In genomic region chr16:52418568-52419158, GRCm38 (mm10) we compare ENCODE assay signal across 13 mouse cellular contexts. TPM values are rescaled to one million over a fixed set of nuclear protein-coding genes. Genes with fewer than 3 reads are reported as not detected.
DNase-seq lines count a peak whose midpoint lies in the region; ATAC-seq and TF ChIP-seq lines count a peak whose summit lies in the region.
"Had no signal": no experiment of that assay in that cellular context is flagged by ENCODE, and none has a peak within 500 bp of the region (broad histone marks: within the 10 kb centered on the region; RNA-seq: fewer than 3 reads in every experiment).

No protein-coding gene starts in this region.

- no peak overlapping the region for H3K9ac ChIP-seq in hindbrain, embryonic 11.5 days (ENCODE audit: low read depth, low read length)
- H3K9ac ChIP-seq: liver, embryonic 14.5 days had no signal

- H3K4me1 ChIP-seq in bone marrow macrophage, adult 2 months (ENCODE audit: control insufficient read depth, insufficient read depth, low read length), result peaks cover 20% of the 10 kb centered on the region
- no peaks in the 10 kb centered on the region for H3K4me1 ChIP-seq in hindbrain, embryonic 11.5 days (replicated peaks; ENCODE audit: control insufficient read depth, insufficient read depth, low read length)
- H3K4me1 ChIP-seq: midbrain, embryonic 10.5 days had no signal

- no peaks in the 10 kb centered on the region for H3K36me3 ChIP-seq in myocyte (ENCODE audit: control insufficient read depth, insufficient read depth)
- H3K36me3 ChIP-seq in hindbrain, embryonic 11.5 days (ENCODE audit: control insufficient read depth, insufficient read depth, low read length), result no peaks in the 10 kb centered on the region
- H3K36me3 ChIP-seq: midbrain, embryonic 10.5 days had no signal

- no peak for ATAC-seq in hindbrain, embryonic 11.5 days (ENCODE audit: low FRiP score)
- ATAC-seq: hindbrain, postnatal 0 days had no signal

- no peaks in the 10 kb centered on the region for H3K79me2 ChIP-seq in myocyte (ENCODE audit: control insufficient read depth, insufficient read depth)

- no peaks in the 10 kb centered on the region for H3K27me3 ChIP-seq in myocyte (ENCODE audit: control insufficient read depth, insufficient read depth, insufficient read length)
- no peaks in the 10 kb centered on the region for H3K27me3 ChIP-seq in hindbrain, embryonic 11.5 days (ENCODE audit: control insufficient read depth, insufficient read depth, low read length)

- peak; percentile 35 for DNase-seq in lung, postnatal 25 days (ENCODE audit: low spot score)
- DNase-seq in lung, postnatal 4 days, result no peak
- DNase-seq in CD4-positive, CD25-positive, alpha-beta regulatory T cell, adult 2 months (ENCODE audit: low read depth, low spot score), result peak; percentile 17
- DNase-seq in hindbrain, embryonic 11.5 days (ENCODE audit: low spot score), result no peak
- no peak for DNase-seq in thymus, postnatal 25 days
- DNase-seq: cerebellum, adult 8-10 months; gastrocnemius, adult 2 months; kidney, postnatal 4 days had no signal

- no peaks in the 10 kb centered on the region for H3K9me3 ChIP-seq in hindbrain, embryonic 11.5 days (ENCODE audit: control insufficient read depth, low read length)
- H3K9me3 ChIP-seq: midbrain, embryonic 10.5 days had no signal

- no peak for TF ChIP-seq CTCF in bone marrow macrophage, adult 2 months (IDR thresholded peaks at IDR 0.05; ENCODE audit: low read depth, low read length)

- H3K4me3 ChIP-seq in bone marrow macrophage, adult 2 months (ENCODE audit: insufficient read depth, low read length), result peak overlapping the region; percentile 19; the same call in 1 of the 2 replicates
- no peak overlapping the region for H3K4me3 ChIP-seq in myocyte
- H3K4me3 ChIP-seq in hindbrain, embryonic 11.5 days (ENCODE audit: low read depth, low read length), result no peak overlapping the region
- H3K4me3 ChIP-seq: gastrocnemius, adult 2 months; midbrain, embryonic 10.5 days had no signal

- 75% methylated on average over 5 of the region's 5 CpGs for WGBS in hindbrain, embryonic 11.5 days

- no peak for TF ChIP-seq POLR2A in bone marrow macrophage, adult 2 months (IDR thresholded peaks at IDR 0.05; ENCODE audit: borderline replicate concordance, low read depth, low read length)
- TF ChIP-seq POLR2A in myocyte (IDR thresholded peaks at IDR 0.05; ENCODE audit: insufficient read length, low read depth), result no peak

- peak overlapping the region; percentile 96 for H3K4me2 ChIP-seq in myocyte (ENCODE audit: low read depth)
- H3K4me2 ChIP-seq in hindbrain, embryonic 11.5 days (replicated peaks; ENCODE audit: low read depth, low read length), result no peak overlapping the region

- peak overlapping the region; percentile 99 for H3K27ac ChIP-seq in bone marrow macrophage, adult 2 months (ENCODE audit: insufficient read depth, low read depth, low read length)
- H3K27ac ChIP-seq in hindbrain, embryonic 11.5 days (ENCODE audit: low read depth, low read length), result no peak overlapping the region
- H3K27ac ChIP-seq: gastrocnemius, adult 2 months; hindbrain, postnatal 0 days; liver, embryonic 14.5 days; midbrain, embryonic 10.5 days had no signal

- H3ac ChIP-seq in myocyte (ENCODE audit: control insufficient read depth, insufficient read length), result no peak overlapping the region

TF ChIP-seq in myocyte, 11 proteins besides CTCF, POLR2A, EP300 and RAD21:
- TF ChIP-seq SRF (IDR thresholded peaks at IDR 0.05; ENCODE audit: control insufficient read depth, insufficient read length, low read depth), result no peak
- TF ChIP-seq USF1 (IDR thresholded peaks at IDR 0.05; ENCODE audit: low read depth), result peak; percentile 86

RNA-seq across cellular contexts. Expression of gene Alcam, which starts 35.2 kb away (rescaled TPM):
- 133 and 141 TPM in 2 replicates for polyA plus RNA-seq in bone marrow macrophage, adult 2 months (2012; ENCODE audit: insufficient read depth, insufficient read length, missing spikeins)
- polyA plus RNA-seq in myocyte (2012; fragmentation: generic; extraction: Trizol), result 13.1 TPM
- 57.6 and 84.9 TPM in 2 replicates for polyA plus RNA-seq in hindbrain, embryonic 11.5 days (2014; fragmentation: Nextera tagmentation; extraction: Ambion mirVana)

Comparison
In these comparisons a context has a peak if more than half of its experiments do, and no peak if none do; other contexts are left out.
1. DNase-seq: peak in lung, postnatal 25 days (single experiment) and CD4-positive, CD25-positive, alpha-beta regulatory T cell, adult 2 months (single experiment); none in lung, postnatal 4 days (0 of 2), hindbrain, embryonic 11.5 days (single experiment) and thymus, postnatal 25 days (single experiment).